Mouse (Mus musculus): ENCODE data around the gene Tbx3. TPM values are rescaled to one million over a fixed set of nuclear protein-coding genes. Genes with fewer than 3 reads are reported as not detected.
A peak's percentile ranks its signal among the peaks of the same experiment; 100 is the strongest.

Tbx3 gene
- polyA plus RNA-seq, 1 experiment: 29.8 TPM

DNA sequence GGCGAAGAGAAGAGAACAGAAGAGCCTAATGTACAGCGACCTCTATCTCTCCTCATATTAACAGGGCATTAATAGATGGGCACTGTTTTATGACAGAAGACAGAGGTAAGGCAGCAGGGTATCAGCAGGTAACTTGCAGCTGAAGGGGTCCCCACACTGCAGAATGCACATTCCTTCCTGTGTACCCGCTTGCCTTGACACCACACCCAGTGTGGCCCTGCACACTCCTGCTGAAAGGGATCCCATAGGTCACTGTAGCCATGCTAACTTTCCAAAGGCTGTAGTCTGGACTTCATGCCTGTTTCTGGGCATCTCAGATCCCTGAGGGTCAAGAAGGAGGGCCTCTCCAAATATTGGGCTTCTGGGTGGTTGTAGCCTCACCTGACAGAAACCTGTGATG lies 42.4 kb upstream of the Tbx3 start:
- Histone ChIP-seq H3K27me3 (ENCODE audit: control insufficient read depth, insufficient read depth, low read length, poor library complexity, severe bottlenecking) (no peaks in the 10 kb centered on the region), H3K4me3 (ENCODE audit: low read depth, low read length) (no peak overlapping the region), H3K27ac (ENCODE audit: insufficient read depth, low read length) (no peak overlapping the region), H3K36me3 (ENCODE audit: control insufficient read depth, insufficient read depth, low read length, poor library complexity, severe bottlenecking) (no peaks in the 10 kb centered on the region), H3K9me3 (replicated peaks; ENCODE audit: control insufficient read depth, insufficient read depth, low read length, poor library complexity, severe bottlenecking) (no peaks in the 10 kb centered on the region), H3K9ac (ENCODE audit: low read depth, poor library complexity, severe bottlenecking) (no peak overlapping the region), H3K4me1 (ENCODE audit: control insufficient read depth, insufficient read depth, low read length) (peaks cover 2% of the 10 kb centered on the region)
- TF ChIP-seq EP300 (IDR thresholded peaks at IDR 0.05; ENCODE audit: insufficient read depth, low read depth, low read length) (no peak), POLR2A (IDR thresholded peaks at IDR 0.05; ENCODE audit: insufficient read depth, low read length) (no peak), CTCF (IDR thresholded peaks at IDR 0.05; ENCODE audit: low read depth, low read length) (no peak)

DNA sequence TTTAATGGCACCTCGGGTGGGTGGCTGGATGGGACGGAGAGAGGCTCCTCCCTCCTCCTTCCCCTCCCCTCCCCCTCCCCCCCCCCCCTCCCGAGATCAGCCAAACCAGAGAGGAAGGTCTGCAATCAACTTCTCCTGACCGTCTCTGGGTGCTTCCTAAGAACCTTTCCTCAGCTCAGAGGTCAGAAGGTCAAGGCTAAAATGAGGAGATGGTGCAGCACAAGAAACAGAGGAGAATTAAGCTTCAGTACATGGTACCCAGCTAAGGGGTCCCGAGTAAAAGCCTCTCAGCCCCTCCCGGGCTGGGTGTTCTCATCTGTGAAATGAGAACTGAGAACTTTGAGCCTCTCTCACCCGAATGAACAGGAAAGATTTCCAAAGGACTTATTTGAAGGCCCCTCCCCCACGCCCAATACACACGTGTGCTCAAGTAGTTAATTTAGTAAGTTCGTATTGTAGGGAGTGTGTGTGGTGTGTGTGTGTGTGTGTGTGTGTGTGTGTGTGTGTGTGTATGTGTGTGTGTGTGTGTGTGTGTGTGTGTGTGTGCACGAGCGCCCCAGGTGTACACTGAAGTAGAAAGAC lies 41.6 kb upstream of the Tbx3 start:
- H3K27ac ChIP-seq (ENCODE audit: insufficient read depth, low read length): 0 out of 2 replicates have a peak overlapping the region, but pooled peaks have one; percentile 17
- no peak overlapping the region for H3K4me3 ChIP-seq (ENCODE audit: low read depth, low read length)
- no peaks in the 10 kb centered on the region for H3K9me3 ChIP-seq (replicated peaks; ENCODE audit: control insufficient read depth, insufficient read depth, low read length, poor library complexity, severe bottlenecking)
- no peak overlapping the region for H3K9ac ChIP-seq (ENCODE audit: low read depth, poor library complexity, severe bottlenecking)
- no peaks in the 10 kb centered on the region for H3K36me3 ChIP-seq (ENCODE audit: control insufficient read depth, insufficient read depth, low read length, poor library complexity, severe bottlenecking)
- no peaks in the 10 kb centered on the region for H3K27me3 ChIP-seq (ENCODE audit: control insufficient read depth, insufficient read depth, low read length, poor library complexity, severe bottlenecking)
- peaks cover 2% of the 10 kb centered on the region for H3K4me1 ChIP-seq (ENCODE audit: control insufficient read depth, insufficient read depth, low read length)
- TF ChIP-seq POLR2A (IDR thresholded peaks at IDR 0.05; ENCODE audit: insufficient read depth, low read length): no peak

DNA sequence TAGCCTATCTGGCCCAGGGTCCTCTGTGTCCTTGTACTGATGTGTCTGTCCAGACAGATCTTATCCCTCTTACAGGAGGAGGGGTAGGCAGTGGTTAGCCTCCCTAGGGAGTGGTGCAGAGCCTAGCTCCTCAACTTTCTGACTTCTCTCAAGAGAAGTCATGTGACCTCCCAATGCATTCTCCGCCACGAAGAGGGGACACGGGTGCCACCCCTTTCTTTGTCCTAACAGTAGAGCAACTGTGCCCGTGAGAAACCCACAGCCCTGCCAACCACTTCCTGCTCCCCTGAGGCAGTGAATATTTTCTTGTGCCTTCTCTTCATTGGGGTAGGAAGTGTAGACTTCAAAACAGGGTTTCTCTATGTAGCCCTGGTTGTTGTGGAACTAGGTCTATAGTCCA lies 36.9 kb upstream of the Tbx3 start:
- Histone ChIP-seq H3K9ac (ENCODE audit: low read depth, poor library complexity, severe bottlenecking) (no peak overlapping the region), H3K4me3 (ENCODE audit: low read depth, low read length) (no peak overlapping the region), H3K4me1 (ENCODE audit: control insufficient read depth, insufficient read depth, low read length) (no peaks in the 10 kb centered on the region), H3K36me3 (ENCODE audit: control insufficient read depth, insufficient read depth, low read length, poor library complexity, severe bottlenecking) (no peaks in the 10 kb centered on the region), H3K9me3 (replicated peaks; ENCODE audit: control insufficient read depth, insufficient read depth, low read length, poor library complexity, severe bottlenecking) (no peaks in the 10 kb centered on the region), H3K27ac (ENCODE audit: insufficient read depth, low read length) (no peak overlapping the region), H3K27me3 (ENCODE audit: control insufficient read depth, insufficient read depth, low read length, poor library complexity, severe bottlenecking) (no peaks in the 10 kb centered on the region)
- TF ChIP-seq EP300 (IDR thresholded peaks at IDR 0.05; ENCODE audit: insufficient read depth, low read depth, low read length) (no peak), POLR2A (IDR thresholded peaks at IDR 0.05; ENCODE audit: insufficient read depth, low read length) (no peak), CTCF (IDR thresholded peaks at IDR 0.05; ENCODE audit: low read depth, low read length) (no peak)

DNA sequence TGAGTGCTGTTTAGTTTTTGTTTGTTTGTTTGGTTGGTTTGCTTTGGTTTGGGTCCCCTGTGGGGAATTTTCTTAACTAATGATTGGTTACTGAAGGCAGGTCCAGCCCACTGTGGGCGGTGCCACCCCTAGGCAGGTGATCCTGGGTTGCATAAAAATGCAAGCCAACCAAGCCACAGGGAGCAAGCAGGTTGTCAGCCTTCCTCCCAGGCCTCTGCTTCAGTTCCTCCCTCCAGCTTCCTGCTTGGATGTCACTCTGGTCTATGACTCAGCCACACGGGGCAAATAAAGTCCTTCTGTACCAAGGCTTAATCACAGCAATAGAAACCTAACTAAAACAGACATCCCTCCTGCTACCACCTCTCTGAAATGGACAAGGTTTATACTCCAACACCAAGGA lies 35.6 kb upstream of the Tbx3 start:
- no peak overlapping the region for H3K9ac ChIP-seq (ENCODE audit: low read depth, poor library complexity, severe bottlenecking)
- H3K27ac ChIP-seq (ENCODE audit: insufficient read depth, low read length): no peak overlapping the region
- no peak overlapping the region for H3K4me3 ChIP-seq (ENCODE audit: low read depth, low read length)
- H3K4me1 ChIP-seq (ENCODE audit: control insufficient read depth, insufficient read depth, low read length): no peaks in the 10 kb centered on the region
- TF ChIP-seq CTCF (IDR thresholded peaks at IDR 0.05; ENCODE audit: low read depth, low read length): no peak
- 0 out of 2 replicates have a peak, but pooled peaks have one; percentile 10 for TF ChIP-seq EP300 (IDR thresholded peaks at IDR 0.05; ENCODE audit: insufficient read depth, low read depth, low read length)
- TF ChIP-seq POLR2A (IDR thresholded peaks at IDR 0.05; ENCODE audit: insufficient read depth, low read length): peak; percentile 28
- H3K27me3 ChIP-seq (ENCODE audit: control insufficient read depth, insufficient read depth, low read length, poor library complexity, severe bottlenecking): no peaks in the 10 kb centered on the region
- H3K9me3 ChIP-seq (replicated peaks; ENCODE audit: control insufficient read depth, insufficient read depth, low read length, poor library complexity, severe bottlenecking): no peaks in the 10 kb centered on the region
- H3K36me3 ChIP-seq (ENCODE audit: control insufficient read depth, insufficient read depth, low read length, poor library complexity, severe bottlenecking): no peaks in the 10 kb centered on the region

DNA sequence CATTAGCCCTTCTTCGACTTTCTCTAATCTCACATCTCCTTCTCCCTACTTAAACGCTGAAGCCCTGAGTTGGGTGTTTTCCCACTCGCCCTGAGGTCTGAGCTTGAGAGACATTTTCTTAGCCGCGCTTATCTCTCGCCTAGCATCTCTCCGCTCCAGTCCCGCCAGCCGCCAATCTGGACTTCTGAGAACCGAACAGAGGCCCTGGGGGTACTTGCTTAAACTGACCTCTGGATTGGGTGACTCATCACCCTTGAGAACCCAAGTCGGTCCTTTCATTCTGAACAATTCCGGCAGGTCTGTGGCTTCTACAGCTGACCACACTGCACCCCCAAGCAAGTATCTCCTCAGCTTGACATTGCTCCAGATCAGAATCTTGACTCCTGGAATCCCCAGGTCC lies 32.2 kb upstream of the Tbx3 start:
- H3K9ac ChIP-seq (ENCODE audit: low read depth, poor library complexity, severe bottlenecking): no peak overlapping the region
- H3K27me3 ChIP-seq (ENCODE audit: control insufficient read depth, insufficient read depth, low read length, poor library complexity, severe bottlenecking): no peaks in the 10 kb centered on the region
- no peaks in the 10 kb centered on the region for H3K9me3 ChIP-seq (replicated peaks; ENCODE audit: control insufficient read depth, insufficient read depth, low read length, poor library complexity, severe bottlenecking)
- no peaks in the 10 kb centered on the region for H3K36me3 ChIP-seq (ENCODE audit: control insufficient read depth, insufficient read depth, low read length, poor library complexity, severe bottlenecking)
- H3K4me3 ChIP-seq (ENCODE audit: low read depth, low read length): no peak overlapping the region
- H3K4me1 ChIP-seq (ENCODE audit: control insufficient read depth, insufficient read depth, low read length): no peaks in the 10 kb centered on the region
- no peak overlapping the region for H3K27ac ChIP-seq (ENCODE audit: insufficient read depth, low read length)
- TF ChIP-seq EP300 (IDR thresholded peaks at IDR 0.05; ENCODE audit: insufficient read depth, low read depth, low read length) (no peak), CTCF (IDR thresholded peaks at IDR 0.05; ENCODE audit: low read depth, low read length) (no peak), POLR2A (IDR thresholded peaks at IDR 0.05; ENCODE audit: insufficient read depth, low read length) (no peak)

DNA sequence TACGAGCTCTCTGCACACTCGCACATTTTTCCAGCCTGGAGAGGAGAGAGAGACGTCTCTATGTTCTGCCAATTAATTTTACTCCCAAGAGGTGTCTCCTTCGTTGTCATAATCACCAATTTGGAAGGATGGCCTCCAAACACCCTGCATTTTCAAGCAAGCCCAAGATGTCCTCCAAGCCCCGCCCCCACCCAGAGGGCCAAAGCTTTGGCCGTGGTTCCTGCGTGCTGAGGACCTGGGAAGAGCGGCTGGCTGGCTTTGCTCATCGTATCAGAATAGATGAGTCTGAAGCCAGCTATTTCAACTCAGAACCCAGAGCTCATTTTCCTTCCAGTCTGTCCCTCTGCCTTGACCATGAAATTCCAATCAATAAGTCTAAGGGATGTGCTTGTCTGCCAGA lies 29.4 kb upstream of the Tbx3 start:
- Histone ChIP-seq H3K9ac (ENCODE audit: low read depth, poor library complexity, severe bottlenecking) (no peak overlapping the region), H3K27ac (ENCODE audit: insufficient read depth, low read length) (no peak overlapping the region), H3K36me3 (ENCODE audit: control insufficient read depth, insufficient read depth, low read length, poor library complexity, severe bottlenecking) (no peaks in the 10 kb centered on the region), H3K9me3 (replicated peaks; ENCODE audit: control insufficient read depth, insufficient read depth, low read length, poor library complexity, severe bottlenecking) (no peaks in the 10 kb centered on the region), H3K27me3 (ENCODE audit: control insufficient read depth, insufficient read depth, low read length, poor library complexity, severe bottlenecking) (no peaks in the 10 kb centered on the region), H3K4me1 (ENCODE audit: control insufficient read depth, insufficient read depth, low read length) (no peaks in the 10 kb centered on the region), H3K4me3 (ENCODE audit: low read depth, low read length) (no peak overlapping the region)
- TF ChIP-seq CTCF (IDR thresholded peaks at IDR 0.05; ENCODE audit: low read depth, low read length) (no peak), POLR2A (IDR thresholded peaks at IDR 0.05; ENCODE audit: insufficient read depth, low read length) (no peak), EP300 (IDR thresholded peaks at IDR 0.05; ENCODE audit: insufficient read depth, low read depth, low read length) (no peak)

All from ES-Bruce4 (cell line).